Mouse (Mus musculus) midbrain, postnatal 0 days (tissue): Measurements from ENCODE around the gene Tspan8. TPM values are rescaled to one million over a fixed set of nuclear protein-coding genes. Genes with fewer than 3 reads are reported as not detected.
A peak's percentile ranks its signal among the peaks of the same experiment; 100 is the strongest.

Source experiments
- ATAC-seq: fragments of 200-750 bp; cut with Nextera tagmentation; 2 replicates; pipeline ENCODE4 v1.8.0; 2017; ENCODE audit warnings: moderate number of reproducible peaks, mild to moderate bottlenecking, moderate TSS enrichment, moderate library complexity; ENCODE audit not compliant: low FRiP score
- DNase-seq: peaks from one replicate; pipeline ENCODE4 v3.0.0-alpha.2; 2015; ENCODE audit warnings: low spot score
- H3K27ac ChIP-seq: fragments of 300-500 bp; sonication (generic); 2 replicates; pipeline ENCODE4 v1.5.1; 2014; ENCODE audit warnings: low read depth, mild to moderate bottlenecking, low read length, mixed read lengths
- H3K27me3 ChIP-seq: fragments of 300-500 bp; sonication (generic); 2 replicates; pipeline ENCODE4 v1.6.1; 2014; ENCODE audit warnings: low read length, control low read depth, mixed read lengths; ENCODE audit not compliant: insufficient read depth
- H3K36me3 ChIP-seq: fragments of 300-500 bp; sonication (generic); 2 replicates; pipeline ENCODE4 v1.6.1; 2014; ENCODE audit warnings: low read length, control low read depth, mixed read lengths; ENCODE audit not compliant: insufficient read depth
- H3K4me1 ChIP-seq: fragments of 300-500 bp; sonication (generic); 2 replicates; pipeline ENCODE4 v1.6.1; 2014; ENCODE audit warnings: mild to moderate bottlenecking, control low read depth, antibody characterized with exemption, low read length, mixed read lengths; ENCODE audit not compliant: insufficient read depth
- H3K4me2 ChIP-seq: fragments of 300-500 bp; sonication (generic); 2 replicates; pipeline ENCODE4 v1.6.1; 2014; ENCODE audit warnings: low read depth, mild to moderate bottlenecking, low read length, mixed read lengths; ENCODE audit not compliant: poor library complexity, severe bottlenecking
- H3K4me3 ChIP-seq: fragments of 300-500 bp; sonication (generic); 2 replicates; pipeline ENCODE4 v1.5.1; 2014; ENCODE audit warnings: low read depth, mild to moderate bottlenecking, low read length, moderate library complexity
- H3K9ac ChIP-seq: fragments of 300-500 bp; sonication (generic); replicated peaks from 2 replicates; pipeline ENCODE4 v1.6.1; 2014; ENCODE audit warnings: mild to moderate bottlenecking, low read length, moderate library complexity, mixed read lengths; ENCODE audit not compliant: poor library complexity, severe bottlenecking
- H3K9me3 ChIP-seq: fragments of 300-500 bp; sonication (generic); 2 replicates; pipeline ENCODE4 v1.6.1; 2016; ENCODE audit warnings: low read length, control low read depth
- CTCF ChIP-seq: IDR thresholded peaks from 2 replicates; pipeline ENCODE4 v1.5.1; 2016; ENCODE audit warnings: antibody characterized with exemption, mild to moderate bottlenecking
- WGBS: fragments of 180-500 bp; shearing (Covaris S2); extraction: QIAGEN DNeasy Blood & Tissue Kit; methylation state at CpG from one replicate; pipeline ENCODE4 v1.1.7; 2014; 5-methylcytosine and 5-hydroxymethylcytosine counted together
- polyA plus RNA-seq: library from polyadenylated mRNA; unstranded; fragments of >200 nt; fragmentation: Nextera tagmentation; extraction: Ambion mirVana; gene quantifications from 2 replicates; pipeline ENCODE4 v1.2.1, GENCODE M21; 2015
- total RNA-seq: library from RNA; depleted of rRNA; stranded (reverse); fragments of >200 nt; gene quantifications from 2 replicates; pipeline ENCODE4 v1.2.3, GENCODE M21; 2014; rRNA removed

Gene Tspan8
- total RNA-seq (0.49 and 0.61 TPM in 2 replicates), polyA plus RNA-seq (1.8 and 2.5 TPM in 2 replicates)

GRCm38 (mm10) chr10:115816511-115816910 is at the start of gene Tspan8:
Gene Tspan8, plus strand, starts transcription at chr10:115816832.
- H3K4me1 ChIP-seq: no peaks in the 10 kb centered on the region
- H3K4me3 ChIP-seq: no peak within 1 kb of the TSS
- H3K9me3 ChIP-seq: no peaks in the 10 kb centered on the region
- H3K27me3 ChIP-seq: no peaks in the 10 kb centered on the region
- DNase-seq (no peak), ATAC-seq (no peak)
- no peak within 1 kb of the TSS for H3K4me2 ChIP-seq
- H3K27ac ChIP-seq: no peak within 1 kb of the TSS
- H3K9ac ChIP-seq: no peak within 1 kb of the TSS
- H3K36me3 ChIP-seq: no peaks in the 10 kb centered on the region
- TF ChIP-seq CTCF: no peak
- 63% methylated on average over 6 of the region's 6 CpGs for WGBS

DNA sequence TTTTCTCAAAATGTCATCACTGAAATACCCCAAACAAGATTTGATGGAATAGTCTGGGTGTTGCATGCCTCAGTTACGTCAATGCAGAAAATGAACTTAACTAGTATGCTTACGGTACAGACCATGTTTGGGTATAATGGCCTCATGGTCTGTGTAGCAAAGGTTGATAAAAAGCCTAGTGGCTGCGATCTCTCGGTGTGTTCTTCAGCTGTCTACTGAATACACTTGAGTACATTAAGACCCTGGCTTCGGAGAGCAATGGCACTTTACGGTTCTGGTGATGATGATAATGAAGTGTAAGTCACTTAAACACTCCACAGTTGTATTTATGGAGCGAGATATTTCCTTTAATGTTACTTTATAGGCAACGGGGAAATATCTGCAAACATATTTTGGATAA is 46.6 kb upstream of the Tspan8 start:
- ATAC-seq: no peak
- no peaks in the 10 kb centered on the region for H3K27me3 ChIP-seq
- H3K4me1 ChIP-seq: no peaks in the 10 kb centered on the region
- DNase-seq: no peak
- H3K9me3 ChIP-seq: no peaks in the 10 kb centered on the region
- no peak overlapping the region for H3K4me3 ChIP-seq
- no peak overlapping the region for H3K4me2 ChIP-seq
- WGBS: 97% methylated on average over 8 of the region's 8 CpGs
- no peak overlapping the region for H3K27ac ChIP-seq
- H3K36me3 ChIP-seq: no peaks in the 10 kb centered on the region
- TF ChIP-seq CTCF: no peak
- no peak overlapping the region for H3K9ac ChIP-seq

DNA sequence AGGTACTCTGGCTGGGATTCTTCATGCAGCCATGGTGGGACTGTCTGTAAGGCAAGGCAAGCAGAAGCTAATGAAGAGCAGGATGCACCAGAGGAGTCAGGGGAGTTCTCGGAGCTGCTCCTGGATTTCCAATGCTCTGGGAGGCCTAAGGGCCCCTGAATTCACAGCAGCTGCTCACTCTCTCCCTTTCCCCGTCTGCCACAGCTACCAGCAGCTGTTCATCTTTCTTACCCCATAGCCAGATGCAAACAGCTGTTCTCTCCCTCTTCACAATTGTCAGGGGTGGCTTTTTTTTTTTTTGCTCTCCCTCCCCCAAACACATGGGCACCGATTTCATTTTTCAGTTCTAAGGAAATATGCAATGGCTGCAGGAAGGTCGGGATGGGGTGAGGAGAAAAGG is 42.2 kb upstream of the Tspan8 start:
- no peak overlapping the region for H3K4me2 ChIP-seq
- DNase-seq (no peak), ATAC-seq (no peak)
- no peaks in the 10 kb centered on the region for H3K4me1 ChIP-seq
- no peaks in the 10 kb centered on the region for H3K36me3 ChIP-seq
- no peaks in the 10 kb centered on the region for H3K27me3 ChIP-seq
- TF ChIP-seq CTCF: no peak
- H3K4me3 ChIP-seq: no peak overlapping the region
- 64% methylated on average over 4 of the region's 4 CpGs for WGBS
- no peak overlapping the region for H3K9ac ChIP-seq
- H3K27ac ChIP-seq: no peak overlapping the region
- no peaks in the 10 kb centered on the region for H3K9me3 ChIP-seq

DNA sequence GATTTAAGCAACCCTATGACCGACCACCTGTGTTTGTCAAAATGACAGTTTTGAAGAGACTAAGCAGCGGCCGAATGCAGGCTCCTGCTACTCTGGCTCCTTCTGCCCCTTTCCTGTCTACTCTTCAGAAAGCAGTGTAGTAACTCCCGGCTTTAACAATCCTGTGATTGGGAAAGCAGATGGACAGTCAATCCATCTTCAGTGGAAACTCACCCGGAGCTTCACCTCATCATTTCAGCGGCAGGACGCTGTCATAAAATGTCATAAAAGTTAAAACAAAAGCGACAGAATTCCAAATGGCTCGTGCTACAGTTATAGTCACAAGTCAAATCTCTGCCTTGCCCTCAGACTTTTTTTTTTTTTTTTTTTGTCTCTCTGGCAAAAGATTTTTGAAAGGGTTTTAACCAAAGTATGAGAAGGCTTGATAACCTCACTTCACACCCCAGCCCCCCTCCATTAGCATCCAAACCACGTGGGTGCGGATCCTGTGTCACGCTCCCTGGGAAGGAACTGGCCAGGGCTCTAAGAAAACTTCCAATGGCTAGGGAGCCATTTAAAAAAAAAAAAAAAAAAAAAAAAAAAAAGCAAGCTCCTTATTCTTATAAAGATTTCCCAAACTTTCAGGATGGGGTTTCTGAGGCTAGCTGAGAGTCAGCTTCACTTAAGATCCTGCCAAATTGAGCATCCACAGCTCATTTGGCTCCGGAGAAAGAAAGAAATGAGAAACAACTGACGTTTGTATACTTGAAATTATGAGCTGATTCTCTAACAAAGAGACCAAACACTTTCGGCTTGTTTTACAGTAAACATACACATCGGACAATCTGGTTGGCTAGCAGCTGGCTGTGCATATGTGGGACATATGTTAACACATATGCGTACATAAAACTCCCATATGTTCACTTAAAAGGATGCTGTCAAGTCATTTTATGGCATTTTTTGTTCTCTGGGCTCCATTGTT is 40.4 kb upstream of the Tspan8 start:
- H3K36me3 ChIP-seq: no peaks in the 10 kb centered on the region
- no peak for DNase-seq
- H3K4me2 ChIP-seq: no peak overlapping the region
- 64% methylated on average over 17 of the region's 17 CpGs for WGBS
- TF ChIP-seq CTCF: no peak
- no peak for ATAC-seq
- H3K4me1 ChIP-seq: no peaks in the 10 kb centered on the region
- no peak overlapping the region for H3K4me3 ChIP-seq
- H3K9ac ChIP-seq: no peak overlapping the region
- H3K27ac ChIP-seq: no peak overlapping the region
- H3K27me3 ChIP-seq: no peaks in the 10 kb centered on the region
- no peaks in the 10 kb centered on the region for H3K9me3 ChIP-seq

- no peak overlapping the region for H3K27ac ChIP-seq
- DNase-seq: no peak
- H3K9me3 ChIP-seq: no peaks in the 10 kb centered on the region
- 71% methylated on average over 5 of the region's 5 CpGs for WGBS
- no peak for ATAC-seq
- no peak for TF ChIP-seq CTCF
- no peak overlapping the region for H3K4me3 ChIP-seq
- no peak overlapping the region for H3K9ac ChIP-seq
- H3K4me2 ChIP-seq: no peak overlapping the region
- no peaks in the 10 kb centered on the region for H3K4me1 ChIP-seq
- H3K27me3 ChIP-seq: no peaks in the 10 kb centered on the region
- H3K36me3 ChIP-seq: no peaks in the 10 kb centered on the region
These were observed 39.3 kb upstream of the Tspan8 start for GRCm38 (mm10) chr10:115777366-115777765.

GRCm38 (mm10) chr10:115778624-115779023 is 38.0 kb upstream of the Tspan8 start:
- ATAC-seq (no peak), DNase-seq (peak; percentile 24)
- Histone ChIP-seq H3K9ac (no peak overlapping the region), H3K36me3 (no peaks in the 10 kb centered on the region), H3K27ac (no peak overlapping the region), H3K4me2 (no peak overlapping the region), H3K4me1 (no peaks in the 10 kb centered on the region), H3K9me3 (no peaks in the 10 kb centered on the region), H3K27me3 (no peaks in the 10 kb centered on the region), H3K4me3 (no peak overlapping the region)
- whole genome bisulfite sequencing: 42% methylated on average over 5 of the region's 5 CpGs
- peak; percentile 53 for TF ChIP-seq CTCF
